Mouse (Mus musculus) liver, adult (tissue): ENCODE measurements around the gene Plxna2.

Experiments used
- GATA4 ChIP-seq: IDR thresholded peaks from 2 replicates; pipeline ENCODE4 v1.6.1; 2014; ENCODE audit warnings: mild to moderate bottlenecking, low read length; ENCODE audit not compliant: insufficient replicate concordance

Plxna2 gene

DNA sequence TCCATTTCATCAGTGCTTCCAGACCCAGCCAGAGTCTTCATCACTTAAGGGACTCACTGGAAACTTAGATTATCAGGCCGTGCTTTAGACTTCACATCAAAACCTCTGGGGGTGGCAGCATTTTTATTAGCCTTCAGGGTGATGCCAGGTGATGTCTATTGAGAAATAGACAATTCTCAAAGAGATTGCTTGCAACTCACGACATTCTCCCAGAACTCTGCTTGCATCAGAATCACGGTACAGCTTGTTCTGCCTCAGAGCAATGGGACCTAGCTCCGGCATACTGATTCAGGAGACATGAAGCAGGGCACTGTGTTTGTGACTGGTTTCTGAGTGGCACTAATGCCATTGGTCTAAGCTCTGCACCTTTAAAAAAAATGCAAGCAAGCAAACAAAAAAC, 218.7 kb downstream of the Plxna2 start:
- no peak for TF ChIP-seq GATA4

DNA sequence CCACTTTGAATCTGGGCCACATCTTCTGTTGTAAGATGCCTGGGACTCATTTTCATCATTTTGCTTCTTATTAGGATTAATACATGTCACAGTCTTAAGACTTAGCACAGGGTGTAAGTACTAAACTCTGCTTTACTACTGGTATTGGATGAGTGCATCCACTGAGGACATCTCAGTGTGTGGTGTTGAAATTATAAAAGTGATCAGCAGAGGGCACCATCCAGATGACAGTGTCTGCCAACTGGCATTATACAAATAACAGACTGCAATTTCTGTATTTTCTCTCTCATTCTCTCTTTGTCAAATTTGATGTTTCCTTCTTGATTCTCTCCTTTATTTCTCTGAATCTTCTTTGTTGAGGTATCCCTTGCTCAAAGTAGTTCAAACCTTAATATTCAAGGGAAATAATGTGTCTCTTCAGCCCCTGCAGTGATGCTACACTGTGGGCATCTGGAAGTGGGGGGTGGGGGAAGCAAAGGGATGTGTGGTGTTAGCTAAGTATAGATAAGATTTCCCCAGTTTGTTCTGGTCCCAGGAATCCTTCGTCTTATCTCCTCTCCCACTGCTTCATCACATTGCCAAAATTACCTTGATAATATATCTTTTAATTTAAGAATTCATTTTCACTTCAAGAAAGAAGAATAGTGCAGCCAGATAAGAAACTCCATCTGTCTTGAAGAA, 221.4 kb downstream of the Plxna2 start:
- TF ChIP-seq GATA4, result no peak

DNA sequence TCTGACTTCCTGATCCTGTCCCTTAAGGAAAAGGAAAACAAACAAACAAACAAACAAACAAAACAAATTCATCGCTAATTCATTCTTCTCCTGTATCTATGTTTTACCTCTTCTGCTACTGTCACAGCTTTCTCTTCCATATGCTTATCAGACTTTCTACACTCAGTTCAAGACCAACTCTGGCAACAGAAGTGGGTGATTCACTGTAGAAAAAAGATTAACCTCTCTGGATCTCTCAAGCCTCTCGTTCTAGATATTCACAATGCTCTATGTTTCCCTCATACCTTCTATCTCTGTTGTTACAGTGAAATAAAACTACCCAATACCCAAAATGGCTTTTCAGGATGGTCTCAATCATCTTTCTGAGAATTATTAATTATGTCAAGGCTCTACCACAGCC, 225.0 kb downstream of the Plxna2 start:
- no peak for TF ChIP-seq GATA4

DNA sequence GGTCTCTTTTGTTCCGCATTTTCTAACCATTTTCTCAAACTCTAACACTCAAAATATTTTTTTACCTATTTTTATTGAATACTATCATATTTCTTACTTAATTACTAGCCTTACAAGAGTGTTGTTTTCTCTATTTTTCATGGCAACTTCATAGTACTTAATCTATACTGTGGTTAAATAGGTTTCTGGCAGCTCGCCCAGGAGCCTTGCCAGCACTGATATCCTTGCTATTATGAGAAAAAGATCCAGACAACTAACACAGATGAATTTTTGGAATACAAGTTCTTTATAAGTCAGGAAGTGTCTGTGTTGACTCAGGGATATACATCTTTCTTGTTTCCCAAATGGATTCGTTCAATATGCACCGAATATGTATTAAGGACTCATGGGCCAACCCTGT, 229.0 kb downstream of the Plxna2 start:
- TF ChIP-seq GATA4, result no peak

DNA sequence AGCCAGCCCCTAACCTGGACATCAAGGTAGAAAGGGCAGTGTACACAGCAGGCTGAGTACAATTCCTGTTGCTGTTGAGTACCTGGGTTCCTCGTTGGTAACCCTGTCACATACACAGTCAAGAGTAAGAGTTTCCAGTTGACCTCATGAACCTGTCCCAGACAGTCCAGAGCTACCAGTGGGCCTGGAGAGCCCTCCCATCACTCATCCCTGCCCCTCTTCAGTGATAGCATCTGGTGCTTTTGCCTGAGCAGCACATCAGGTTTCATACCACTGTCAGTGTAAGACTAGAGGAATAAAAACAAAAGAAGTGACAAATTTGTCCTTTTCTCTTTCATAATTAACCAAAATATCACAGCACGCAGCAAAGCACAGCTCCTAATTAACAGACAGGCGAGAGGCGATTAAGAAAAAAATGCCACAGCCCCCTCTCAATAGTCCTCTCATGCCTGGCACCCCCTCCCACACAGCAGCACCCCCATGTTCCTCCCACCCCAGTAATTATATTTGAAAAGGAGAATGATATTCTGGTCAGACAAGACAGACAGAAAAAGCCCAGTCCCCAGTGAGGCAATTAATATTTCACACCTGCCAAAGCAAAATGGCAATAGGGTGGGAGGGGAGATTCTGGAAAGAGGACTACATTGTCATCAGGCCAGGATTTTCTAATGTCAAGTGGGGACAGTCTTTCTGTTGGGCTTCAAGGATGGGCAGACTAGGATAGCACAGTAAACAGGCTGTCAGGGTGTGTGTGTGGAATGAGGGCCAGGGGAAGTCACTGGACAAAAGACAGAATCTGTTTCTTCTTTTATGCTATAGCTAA, 233.4 kb downstream of the Plxna2 start:
- TF ChIP-seq GATA4, result no peak

DNA sequence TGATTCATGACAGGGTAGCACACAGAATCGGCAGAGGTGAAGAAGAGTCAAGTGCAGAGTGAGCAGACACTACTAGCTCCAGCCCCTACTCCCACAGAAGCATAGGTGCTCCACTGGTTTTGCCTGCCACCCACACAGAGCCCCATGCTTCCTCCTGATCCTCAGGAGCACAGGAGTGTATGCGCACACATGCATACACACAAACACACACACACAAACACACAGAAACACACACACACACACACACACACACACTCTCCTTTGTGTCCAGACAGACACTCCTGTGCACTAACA, 234.0 kb downstream of the Plxna2 start:
- no peak for TF ChIP-seq GATA4
